Mouse (Mus musculus): ENCODE measurements around the gene Babam2. TPM values are rescaled to one million over a fixed set of nuclear protein-coding genes. Genes with fewer than 3 reads are reported as not detected.

Babam2 gene
- polyA plus RNA-seq, 1 experiment from 2014 or later: 45.6 TPM

GRCm38 (mm10) chr5:31985021-31985420, 287.5 kb downstream of the Babam2 start:
- H3K27me3 ChIP-seq (replicated peaks): no peaks in the 10 kb centered on the region
- no peak for ATAC-seq (ENCODE audit: insufficient number of reproducible peaks, low FRiP score)
- no peak overlapping the region for H3K4me3 ChIP-seq
- H3K27ac ChIP-seq (ENCODE audit: poor library complexity, severe bottlenecking): no peak overlapping the region
- no peaks in the 10 kb centered on the region for H3K9me3 ChIP-seq (replicated peaks)
- 80% methylated on average over 2 of the region's 2 CpGs for WGBS
- H3K9ac ChIP-seq: no peak overlapping the region
- no peak overlapping the region for H3K4me2 ChIP-seq
- no peaks in the 10 kb centered on the region for H3K36me3 ChIP-seq
- peaks cover 8% of the 10 kb centered on the region; the same call in 1 of the 2 replicates for H3K4me1 ChIP-seq (replicated peaks)

- no peaks in the 10 kb centered on the region for H3K27me3 ChIP-seq (replicated peaks)
- no peak for ATAC-seq (ENCODE audit: insufficient number of reproducible peaks, low FRiP score)
- H3K9me3 ChIP-seq (replicated peaks): no peaks in the 10 kb centered on the region
- no peak overlapping the region for H3K4me2 ChIP-seq
- H3K36me3 ChIP-seq: no peaks in the 10 kb centered on the region
- no peak overlapping the region for H3K27ac ChIP-seq (ENCODE audit: poor library complexity, severe bottlenecking)
- no peak overlapping the region for H3K4me3 ChIP-seq
- no peak overlapping the region for H3K9ac ChIP-seq
- 90% methylated on average over 11 of the region's 11 CpGs for WGBS
- peaks cover 8% of the 10 kb centered on the region; the same call in 1 of the 2 replicates for H3K4me1 ChIP-seq (replicated peaks)
Observed at GRCm38 (mm10) chr5:31987541-31988307, 290.2 kb downstream of the Babam2 start.

GRCm38 (mm10) chr5:31997189-31997954, 299.9 kb downstream of the Babam2 start:
- H3K36me3 ChIP-seq: no peaks in the 10 kb centered on the region
- no peak overlapping the region for H3K27ac ChIP-seq (ENCODE audit: poor library complexity, severe bottlenecking)
- no peaks in the 10 kb centered on the region for H3K27me3 ChIP-seq (replicated peaks)
- ATAC-seq (ENCODE audit: insufficient number of reproducible peaks, low FRiP score): no peak
- H3K4me1 ChIP-seq (replicated peaks): peaks cover 21% of the 10 kb centered on the region
- H3K4me3 ChIP-seq: no peak overlapping the region
- H3K9me3 ChIP-seq (replicated peaks): no peaks in the 10 kb centered on the region
- 70% methylated on average over 4 of the region's 4 CpGs for WGBS
- no peak overlapping the region for H3K4me2 ChIP-seq
- no peak overlapping the region for H3K9ac ChIP-seq

- no peak overlapping the region for H3K4me3 ChIP-seq
- H3K9me3 ChIP-seq (replicated peaks): no peaks in the 10 kb centered on the region
- peaks cover 21% of the 10 kb centered on the region for H3K4me1 ChIP-seq (replicated peaks)
- no peaks in the 10 kb centered on the region for H3K27me3 ChIP-seq (replicated peaks)
- WGBS: 80% methylated on average over 2 of the region's 2 CpGs
- no peak overlapping the region for H3K27ac ChIP-seq (ENCODE audit: poor library complexity, severe bottlenecking)
- H3K9ac ChIP-seq: no peak overlapping the region
- no peak for ATAC-seq (ENCODE audit: insufficient number of reproducible peaks, low FRiP score)
- no peak overlapping the region for H3K4me2 ChIP-seq
- no peaks in the 10 kb centered on the region for H3K36me3 ChIP-seq
Observed at GRCm38 (mm10) chr5:31998806-31999205, 301.3 kb downstream of the Babam2 start.

DNA sequence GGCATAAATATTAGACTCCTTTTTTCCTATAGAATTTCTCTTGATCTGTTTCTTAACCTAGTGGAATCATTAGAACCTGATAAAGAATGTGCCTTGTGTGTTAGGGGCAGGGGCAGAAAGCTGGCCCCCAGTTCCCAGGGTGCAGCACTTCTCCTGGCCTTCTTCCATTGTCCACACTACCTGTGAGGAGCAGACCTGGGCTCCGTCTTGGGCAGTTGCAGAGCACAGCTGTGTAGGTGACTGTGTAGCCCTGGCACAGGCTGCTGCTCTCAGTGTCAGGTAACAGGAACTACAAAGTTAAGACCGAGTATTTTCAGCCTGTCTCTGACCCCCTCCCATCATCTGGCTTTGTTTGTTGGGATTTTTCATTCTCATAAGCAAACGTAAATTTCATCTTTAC, 302.6 kb downstream of the Babam2 start:
- Histone ChIP-seq H3K9ac (no peak overlapping the region), H3K27ac (ENCODE audit: poor library complexity, severe bottlenecking) (no peak overlapping the region), H3K4me3 (no peak overlapping the region), H3K27me3 (replicated peaks) (no peaks in the 10 kb centered on the region), H3K9me3 (replicated peaks) (no peaks in the 10 kb centered on the region), H3K4me1 (replicated peaks) (peaks cover 21% of the 10 kb centered on the region), H3K4me2 (no peak overlapping the region), H3K36me3 (no peaks in the 10 kb centered on the region)
- 65% methylated on average over 3 of the region's 3 CpGs for WGBS
- ATAC-seq (ENCODE audit: insufficient number of reproducible peaks, low FRiP score): no peak

GRCm38 (mm10) chr5:32001266-32001665, 303.8 kb downstream of the Babam2 start:
- no peaks in the 10 kb centered on the region for H3K36me3 ChIP-seq
- peaks cover 21% of the 10 kb centered on the region for H3K4me1 ChIP-seq (replicated peaks)
- no peak for ATAC-seq (ENCODE audit: insufficient number of reproducible peaks, low FRiP score)
- H3K4me3 ChIP-seq: no peak overlapping the region
- no peak overlapping the region for H3K9ac ChIP-seq
- no peaks in the 10 kb centered on the region for H3K27me3 ChIP-seq (replicated peaks)
- 52% methylated on average over 9 of the region's 9 CpGs for WGBS
- H3K27ac ChIP-seq (ENCODE audit: poor library complexity, severe bottlenecking): no peak overlapping the region
- no peaks in the 10 kb centered on the region for H3K9me3 ChIP-seq (replicated peaks)
- no peak overlapping the region for H3K4me2 ChIP-seq

- no peak for ATAC-seq (ENCODE audit: insufficient number of reproducible peaks, low FRiP score)
- Histone ChIP-seq H3K4me3 (no peak overlapping the region), H3K36me3 (no peaks in the 10 kb centered on the region), H3K27ac (ENCODE audit: poor library complexity, severe bottlenecking) (no peak overlapping the region), H3K27me3 (replicated peaks) (no peaks in the 10 kb centered on the region), H3K9me3 (replicated peaks) (no peaks in the 10 kb centered on the region), H3K4me1 (replicated peaks) (peaks cover 21% of the 10 kb centered on the region), H3K9ac (no peak overlapping the region), H3K4me2 (no peak overlapping the region)
- WGBS: 7% methylated on average over 3 of the region's 3 CpGs
Observed at GRCm38 (mm10) chr5:32001771-32002170, 304.3 kb downstream of the Babam2 start.

DNA sequence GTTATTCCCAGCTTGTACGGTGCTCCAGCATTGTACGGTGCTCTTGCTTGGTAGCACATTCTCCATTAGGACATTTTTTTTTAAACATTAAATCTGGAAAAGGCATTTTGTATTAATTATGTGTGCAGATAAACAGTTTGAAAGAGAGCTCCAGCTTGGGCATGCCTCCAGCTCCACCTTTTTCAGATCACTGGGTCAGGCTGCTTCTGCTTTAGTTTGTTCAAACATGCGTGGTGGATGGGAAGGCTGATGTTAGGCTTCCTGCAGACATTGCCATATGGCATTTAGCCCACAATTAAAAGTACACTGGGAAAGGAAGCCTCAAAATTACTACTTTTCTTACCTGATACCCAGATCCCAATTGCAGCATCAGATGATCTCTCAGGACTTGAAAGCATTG, 310.9 kb downstream of the Babam2 start:
- ATAC-seq (ENCODE audit: insufficient number of reproducible peaks, low FRiP score): no peak
- no peak overlapping the region for H3K4me3 ChIP-seq
- no peak overlapping the region for H3K27ac ChIP-seq (ENCODE audit: poor library complexity, severe bottlenecking)
- no peak overlapping the region for H3K4me2 ChIP-seq
- WGBS: 84% methylated on average over 3 of the region's 3 CpGs
- H3K36me3 ChIP-seq: peaks cover 3% of the 10 kb centered on the region; the same call in 1 of the 2 replicates
- no peaks in the 10 kb centered on the region for H3K9me3 ChIP-seq (replicated peaks)
- no peaks in the 10 kb centered on the region for H3K27me3 ChIP-seq (replicated peaks)
- no peak overlapping the region for H3K9ac ChIP-seq
- H3K4me1 ChIP-seq (replicated peaks): 0 out of 2 replicates have a peak, but pooled peaks cover 4% of the 10 kb centered on the region

DNA sequence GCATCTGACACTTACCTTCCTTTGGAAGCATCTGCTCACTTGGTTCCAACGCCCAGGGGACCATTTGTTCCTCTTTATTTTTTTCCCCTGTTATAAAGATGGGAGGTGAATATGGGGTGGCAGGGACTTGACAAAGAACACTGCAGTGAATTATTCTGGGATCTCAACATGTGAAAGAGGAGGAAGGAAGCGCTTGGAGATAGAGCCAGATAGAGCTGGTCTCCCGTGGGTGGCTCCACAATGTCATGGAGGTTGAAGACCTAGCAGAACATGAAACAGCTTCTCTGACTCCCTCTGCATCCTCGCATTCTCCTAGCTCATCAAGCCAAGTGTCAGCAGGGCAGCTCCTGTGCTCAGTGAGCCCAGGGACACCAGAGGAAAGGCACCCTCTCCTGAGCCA, 312.6 kb downstream of the Babam2 start:
- 65% methylated on average over 4 of the region's 4 CpGs for WGBS
- H3K9ac ChIP-seq: no peak overlapping the region
- no peak overlapping the region for H3K27ac ChIP-seq (ENCODE audit: poor library complexity, severe bottlenecking)
- no peak overlapping the region for H3K4me2 ChIP-seq
- H3K36me3 ChIP-seq: peaks cover 3% of the 10 kb centered on the region; the same call in 1 of the 2 replicates
- no peaks in the 10 kb centered on the region for H3K9me3 ChIP-seq (replicated peaks)
- no peaks in the 10 kb centered on the region for H3K27me3 ChIP-seq (replicated peaks)
- 0 out of 2 replicates have a peak, but pooled peaks cover 4% of the 10 kb centered on the region for H3K4me1 ChIP-seq (replicated peaks)
- ATAC-seq (ENCODE audit: insufficient number of reproducible peaks, low FRiP score): no peak
- no peak overlapping the region for H3K4me3 ChIP-seq

- no peaks in the 10 kb centered on the region for H3K9me3 ChIP-seq (replicated peaks)
- 76% methylated on average over 2 of the region's 2 CpGs for WGBS
- no peak overlapping the region for H3K4me2 ChIP-seq
- H3K9ac ChIP-seq: no peak overlapping the region
- no peak for ATAC-seq (ENCODE audit: insufficient number of reproducible peaks, low FRiP score)
- peaks cover 3% of the 10 kb centered on the region; the same call in 1 of the 2 replicates for H3K36me3 ChIP-seq
- no peaks in the 10 kb centered on the region for H3K27me3 ChIP-seq (replicated peaks)
- no peak overlapping the region for H3K4me3 ChIP-seq
- no peak overlapping the region for H3K27ac ChIP-seq (ENCODE audit: poor library complexity, severe bottlenecking)
- peaks cover 16% of the 10 kb centered on the region for H3K4me1 ChIP-seq (replicated peaks)
Observed at GRCm38 (mm10) chr5:32013053-32013452, 315.6 kb downstream of the Babam2 start.

DNA sequence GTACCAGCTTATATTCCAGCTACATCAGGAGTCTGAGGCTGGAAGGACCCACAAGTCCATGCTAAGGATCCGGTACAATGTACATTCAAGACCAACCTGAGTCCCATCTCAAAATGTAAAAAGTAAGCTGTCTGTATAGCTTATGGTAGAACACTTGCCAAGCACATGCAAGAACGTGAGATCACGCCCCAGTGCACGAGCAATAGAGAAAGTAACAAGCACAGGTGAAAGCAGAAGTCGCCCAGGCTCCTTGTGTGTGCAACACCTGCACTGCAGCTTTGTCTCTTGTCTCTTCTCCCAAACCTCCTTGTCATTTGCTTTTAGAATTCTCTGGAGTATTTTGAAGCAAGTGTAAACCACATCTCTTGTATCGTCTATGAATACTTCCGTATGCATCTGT, 317.3 kb downstream of the Babam2 start:
- 85% methylated on average over 7 of the region's 7 CpGs for WGBS

More for the DNA sequence above, 317.3 kb downstream of the Babam2 start:
- Histone ChIP-seq H3K4me3 (no peak overlapping the region), H3K36me3 (no peaks in the 10 kb centered on the region), H3K27me3 (replicated peaks) (no peaks in the 10 kb centered on the region), H3K4me2 (no peak overlapping the region), H3K4me1 (replicated peaks) (peaks cover 18% of the 10 kb centered on the region), H3K9ac (no peak overlapping the region), H3K27ac (ENCODE audit: poor library complexity, severe bottlenecking) (no peak overlapping the region), H3K9me3 (replicated peaks) (no peaks in the 10 kb centered on the region)
- no peak for ATAC-seq (ENCODE audit: insufficient number of reproducible peaks, low FRiP score)

Data from heart, embryonic 12.5 days (tissue).